Mouse (Mus musculus): ENCODE results near the gene Slc29a3.

- TF ChIP-seq POLR2A (IDR thresholded peaks at IDR 0.05; ENCODE audit: insufficient read depth, low read depth, low read length): no peak
- TF ChIP-seq CTCF (IDR thresholded peaks at IDR 0.05; ENCODE audit: insufficient read depth, low read depth, low read length): no peak
Observed at GRCm38 (mm10) chr10:60689396-60689795, 63.2 kb downstream of the Slc29a3 start.
